8 mouse cellular contexts compared by ENCODE assay signal in the genomic region with DNA sequence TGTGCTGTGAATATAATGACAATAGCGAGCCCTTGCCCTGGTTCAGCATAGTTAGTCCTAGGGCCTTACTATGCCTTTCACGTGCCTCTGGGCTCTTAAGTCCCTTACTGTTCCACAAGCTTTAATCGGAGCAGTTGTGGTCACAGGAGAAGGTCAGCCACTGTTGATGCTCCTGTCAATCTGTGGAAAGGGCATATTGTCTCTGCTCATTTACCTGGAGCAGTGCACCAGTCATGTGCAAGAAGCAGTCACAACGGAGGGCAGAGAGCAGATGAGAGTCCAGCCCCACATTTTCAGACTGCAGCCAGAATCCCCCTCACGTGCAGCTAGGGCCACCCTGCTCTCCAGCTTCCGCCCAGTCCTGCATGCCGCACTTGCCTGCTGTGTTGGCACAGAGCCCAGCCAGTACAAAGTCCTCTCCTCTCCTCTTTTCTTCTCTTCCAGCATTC.
A peak's percentile ranks its signal among the peaks of the same experiment; 100 is the strongest.
DNase-seq lines count a peak whose midpoint lies in the region; ATAC-seq and TF ChIP-seq lines count a peak whose summit lies in the region.

No protein-coding gene starts in this region.

- 18% methylated on average over 7 of the region's 7 CpGs for WGBS in large intestine, adult 2 months
- 14% methylated on average over 7 of the region's 7 CpGs for WGBS in midbrain, postnatal 0 days

- peak; percentile 60; the same call in 1 of the 2 replicates for ATAC-seq in midbrain, postnatal 0 days (ENCODE audit: low FRiP score)

- no peak for DNase-seq in layer of hippocampus, adult 2 months (ENCODE audit: low spot score in 2 of 2)
- DNase-seq in layer of hippocampus, adult 18-20 months (ENCODE audit: low spot score in 2 of 2): no peak
- peak; percentile 62 to 72 for DNase-seq in cerebellum, postnatal 14 days
- peak; percentile 74 for DNase-seq in heart, postnatal 4 days
- DNase-seq in large intestine, adult 2 months (ENCODE audit: low read depth, low spot score): peak; percentile 66
- peak; percentile 73 for DNase-seq in midbrain, postnatal 0 days (ENCODE audit: low spot score)
- DNase-seq in spleen, postnatal 10 days (ENCODE audit: low spot score in 2 of 2): no peak
- DNase-seq in spleen, postnatal 36 days (ENCODE audit: low spot score in 2 of 2): no peak

- TF ChIP-seq CTCF in layer of hippocampus, adult 2 months (conservative IDR thresholded peaks at IDR 0.05): no peak
- TF ChIP-seq CTCF in midbrain, postnatal 0 days (IDR thresholded peaks at IDR 0.05): no peak

- no peak overlapping the region for H3K4me2 ChIP-seq in midbrain, postnatal 0 days (ENCODE audit: low read depth, low read length, poor library complexity, severe bottlenecking)

- H3K9me3 ChIP-seq in midbrain, postnatal 0 days (ENCODE audit: low read length): no peaks in the 10 kb centered on the region

- peak overlapping the region; percentile 37; the same call in 1 of the 2 replicates for H3K27ac ChIP-seq in layer of hippocampus, adult 2 months
- H3K27ac ChIP-seq in midbrain, postnatal 0 days (ENCODE audit: low read depth, low read length): no peak overlapping the region

- H3K4me1 ChIP-seq in midbrain, postnatal 0 days (ENCODE audit: insufficient read depth, low read length): no peaks in the 10 kb centered on the region; the same call in 1 of the 2 replicates

- no peaks in the 10 kb centered on the region for H3K27me3 ChIP-seq in midbrain, postnatal 0 days (ENCODE audit: insufficient read depth, low read length)

- no peak overlapping the region for H3K9ac ChIP-seq in midbrain, postnatal 0 days (replicated peaks; ENCODE audit: low read length, poor library complexity, severe bottlenecking)

- no peaks in the 10 kb centered on the region for H3K36me3 ChIP-seq in midbrain, postnatal 0 days (ENCODE audit: insufficient read depth, low read length)

- H3K4me3 ChIP-seq in layer of hippocampus, adult 2 months: no peak overlapping the region
- no peak overlapping the region for H3K4me3 ChIP-seq in midbrain, postnatal 0 days (ENCODE audit: low read depth, low read length)

Comparison
In these comparisons a context has a peak if more than half of its experiments do, and no peak if none do; other contexts are left out.
1. DNase-seq: peak in cerebellum, postnatal 14 days (2 of 2), heart, postnatal 4 days (single experiment), large intestine, adult 2 months (single experiment) and midbrain, postnatal 0 days (single experiment); none in layer of hippocampus, adult 2 months (0 of 2), layer of hippocampus, adult 18-20 months (0 of 2), spleen, postnatal 10 days (0 of 2) and spleen, postnatal 36 days (0 of 2).